Mouse (Mus musculus) G1E (cell line): ENCODE results near the gene Slc25a19. TPM values are rescaled to one million over a fixed set of nuclear protein-coding genes. Genes with fewer than 3 reads are reported as not detected.

Experiments used
- ATAC-seq: 2 replicates; pipeline ENCODE4 v1.8.0; 2016; ENCODE audit warnings: mild to moderate bottlenecking; ENCODE audit not compliant: insufficient number of reproducible peaks, poor library complexity, low FRiP score, severe bottlenecking; ENCODE audit errors: extremely low read depth
- DNase-seq: peaks from one replicate; pipeline ENCODE4 v3.0.0; 2012; ENCODE audit warnings: low spot score
- H3K27me3 ChIP-seq: 2 replicates; pipeline ENCODE4 v1.6.1; 2012; ENCODE audit warnings: mild to moderate bottlenecking, low read length, inconsistent platforms; ENCODE audit not compliant: insufficient read depth
- H3K36me3 ChIP-seq: replicated peaks from 2 replicates; pipeline ENCODE3; 2012; ENCODE audit warnings: mild to moderate bottlenecking, inconsistent platforms
- H3K4me1 ChIP-seq: 2 replicates; pipeline ENCODE4 v1.6.1; 2012; ENCODE audit warnings: low read depth, low read length, inconsistent platforms, mixed read lengths; ENCODE audit not compliant: insufficient read depth
- H3K4me3 ChIP-seq: 2 replicates; pipeline ENCODE4 v1.5.1; 2012; ENCODE audit warnings: low read depth, mild to moderate bottlenecking, inconsistent platforms, low read length, moderate library complexity, mixed read lengths
- H3K9me3 ChIP-seq: replicated peaks from 2 replicates; pipeline ENCODE4 v1.6.1; 2012; ENCODE audit warnings: inconsistent platforms
- CTCF ChIP-seq: IDR thresholded peaks from 2 replicates; pipeline ENCODE4 v1.5.1; 2012; ENCODE audit warnings: low read depth, low read length, inconsistent platforms, mixed read lengths
- GATA1 ChIP-seq: IDR thresholded peaks from 2 replicates; pipeline ENCODE4 v1.6.1; 2012; ENCODE audit warnings: borderline replicate concordance, low read length, inconsistent platforms, mixed read lengths
- GATA2 ChIP-seq: IDR thresholded peaks from 2 replicates; pipeline ENCODE4 v1.6.1; 2012; ENCODE audit warnings: low read depth, low read length, inconsistent platforms, borderline replicate concordance
- POLR2AphosphoS5 ChIP-seq: IDR thresholded peaks from 2 replicates; pipeline ENCODE4 v1.6.1; 2012; ENCODE audit warnings: low read depth, low read length, inconsistent platforms; ENCODE audit not compliant: insufficient replicate concordance
- TAL1 ChIP-seq: conservative IDR thresholded peaks from 2 replicates; pipeline ENCODE4 v1.6.1; 2012; ENCODE audit warnings: low read depth, low read length, inconsistent platforms, mixed read lengths
- polyA plus RNA-seq: library from polyadenylated mRNA; stranded (reverse); fragments of >175 nt; gene quantifications from 2 replicates; pipeline ENCODE4 v1.2.3, GENCODE M21; 2012
- total RNA-seq, 2 experiments: library from RNA; stranded (forward) in 1 of 2; stranded (reverse) in 1 of 2; fragments of 200-1000 nt in 1 of 2; fragments of >200 nt in 1 of 2; fragmentation: Nextera tagmentation in 1 of 2; gene quantifications; 2 replicates each; pipeline ENCODE4 v1.2.3; 2014 to 2017

Slc25a19 gene
- total and polyA plus RNA-seq, 3 experiments: 19.9 to 26.0 (median 22.3) TPM

DNA sequence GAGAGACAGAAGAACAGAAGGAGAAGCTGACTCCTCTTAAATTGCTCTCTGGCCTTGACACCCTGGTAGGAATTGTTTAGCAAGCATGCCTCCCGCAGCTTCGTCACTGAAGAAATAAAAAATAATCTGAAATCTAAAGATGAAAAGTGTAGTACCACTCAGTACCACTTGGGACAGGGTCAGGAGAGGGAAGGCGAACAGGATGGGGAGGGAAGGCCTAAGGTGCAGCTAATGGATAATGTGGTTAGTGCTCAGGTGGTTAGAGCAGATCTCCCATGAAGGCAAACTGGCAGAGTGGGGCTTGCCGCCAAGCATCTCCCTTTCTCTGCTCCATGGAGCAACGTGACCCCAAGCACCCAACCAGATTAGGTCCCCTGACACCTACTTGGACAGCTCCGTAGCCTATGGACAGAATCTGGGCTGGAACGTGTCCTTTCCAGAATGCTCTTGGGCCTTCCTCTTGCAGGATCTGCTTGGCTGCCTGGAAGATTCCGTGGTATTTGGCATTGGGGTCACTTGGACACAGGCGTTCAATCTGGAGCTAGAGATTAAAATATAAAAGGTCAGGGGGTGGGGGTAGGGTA lies 4.5 kb downstream of the Slc25a19 start:
- Histone ChIP-seq H3K27me3 (no peaks in the 10 kb centered on the region), H3K4me1 (peaks cover 34% of the 10 kb centered on the region), H3K36me3 (peaks cover 76% of the 10 kb centered on the region), H3K9me3 (no peaks in the 10 kb centered on the region), H3K4me3 (no peak overlapping the region)
- ATAC-seq: no peak
- TF ChIP-seq GATA2 (no peak), CTCF (peak; percentile 25; the same call in 1 of the 2 replicates), GATA1 (no peak), POLR2AphosphoS5 (no peak), TAL1 (no peak)
- DNase-seq: no peak

GRCm38 (mm10) chr11:115619949-115620348 lies 8.1 kb downstream of the Slc25a19 start:
- DNase-seq (no peak), ATAC-seq (no peak)
- TF ChIP-seq GATA2: no peak
- no peak for TF ChIP-seq POLR2AphosphoS5
- no peak for TF ChIP-seq CTCF
- no peak for TF ChIP-seq GATA1
- TF ChIP-seq TAL1: no peak
- Histone ChIP-seq H3K9me3 (no peaks in the 10 kb centered on the region), H3K4me1 (peaks cover 14% of the 10 kb centered on the region), H3K27me3 (no peaks in the 10 kb centered on the region), H3K36me3 (peaks cover 99% of the 10 kb centered on the region), H3K4me3 (no peak overlapping the region)

- TF ChIP-seq CTCF: no peak
- no peak for TF ChIP-seq POLR2AphosphoS5
- no peak for TF ChIP-seq TAL1
- TF ChIP-seq GATA2: no peak
- no peak overlapping the region for H3K4me3 ChIP-seq
- no peak for ATAC-seq
- no peaks in the 10 kb centered on the region for H3K27me3 ChIP-seq
- H3K36me3 ChIP-seq: peaks cover 98% of the 10 kb centered on the region
- no peak for DNase-seq
- H3K9me3 ChIP-seq: no peaks in the 10 kb centered on the region
- peaks cover 17% of the 10 kb centered on the region for H3K4me1 ChIP-seq
Measured at GRCm38 (mm10) chr11:115618732-115619516, 9.2 kb downstream of the Slc25a19 start.

DNA sequence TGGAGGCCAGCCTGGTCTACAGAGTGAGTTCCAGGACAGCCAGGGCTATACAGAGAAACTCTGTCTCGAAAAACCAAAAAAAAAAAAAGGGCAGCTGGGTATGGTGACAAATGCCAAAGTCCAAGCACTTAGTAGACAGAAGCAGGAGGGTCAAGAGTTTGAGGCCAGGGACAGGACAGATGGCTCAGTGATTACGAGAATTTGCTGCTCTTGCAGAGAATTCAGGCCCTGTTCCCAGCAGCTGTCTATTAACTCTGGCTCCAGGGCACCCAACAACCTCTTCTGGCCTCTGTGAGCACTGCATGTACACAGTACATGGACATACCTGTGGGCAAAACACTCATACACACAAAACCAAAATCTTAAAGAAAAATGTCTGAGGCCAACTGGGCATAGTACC lies 10.1 kb downstream of the Slc25a19 start:
- TF ChIP-seq GATA1: no peak
- TF ChIP-seq TAL1: no peak
- no peak for TF ChIP-seq CTCF
- no peak for TF ChIP-seq GATA2
- no peak for TF ChIP-seq POLR2AphosphoS5
- DNase-seq: no peak
- H3K27me3 ChIP-seq: no peaks in the 10 kb centered on the region
- no peaks in the 10 kb centered on the region for H3K9me3 ChIP-seq
- H3K4me1 ChIP-seq: peaks cover 21% of the 10 kb centered on the region
- ATAC-seq: no peak
- H3K36me3 ChIP-seq: peaks cover 91% of the 10 kb centered on the region
- H3K4me3 ChIP-seq: no peak overlapping the region

- no peak for DNase-seq
- Histone ChIP-seq H3K36me3 (peaks cover 80% of the 10 kb centered on the region), H3K4me1 (peaks cover 29% of the 10 kb centered on the region), H3K4me3 (no peak overlapping the region), H3K9me3 (no peaks in the 10 kb centered on the region), H3K27me3 (no peaks in the 10 kb centered on the region)
- no peak for TF ChIP-seq GATA2
- TF ChIP-seq GATA1: no peak
- ATAC-seq: no peak
Measured at GRCm38 (mm10) chr11:115616893-115617292, 11.2 kb downstream of the Slc25a19 start.

- ATAC-seq (no peak), DNase-seq (no peak)
- H3K4me3 ChIP-seq: no peak overlapping the region
- H3K9me3 ChIP-seq: no peaks in the 10 kb centered on the region
- H3K36me3 ChIP-seq: peaks cover 82% of the 10 kb centered on the region
- TF ChIP-seq GATA2 (no peak), TAL1 (no peak), POLR2AphosphoS5 (no peak), GATA1 (no peak), CTCF (no peak)
- H3K27me3 ChIP-seq: no peaks in the 10 kb centered on the region
- H3K4me1 ChIP-seq: peaks cover 34% of the 10 kb centered on the region
Measured at GRCm38 (mm10) chr11:115616371-115616770, 11.7 kb downstream of the Slc25a19 start.
